Mouse (Mus musculus) E14TG2a.4 (cell line): ENCODE results near the gene Ift81.

Experiments used
- CTCF ChIP-seq: conservative IDR thresholded peaks from 2 replicates; pipeline ENCODE4 v1.5.1; 2014; ENCODE audit warnings: low read length
- NANOG ChIP-seq: IDR thresholded peaks from 2 replicates; pipeline ENCODE4 v1.6.1; 2014; ENCODE audit warnings: borderline replicate concordance, low read length, mixed read lengths
- POU5F1 ChIP-seq: IDR thresholded peaks from 2 replicates; pipeline ENCODE4 v1.6.1; 2014; ENCODE audit warnings: low read length, borderline replicate concordance

DNA sequence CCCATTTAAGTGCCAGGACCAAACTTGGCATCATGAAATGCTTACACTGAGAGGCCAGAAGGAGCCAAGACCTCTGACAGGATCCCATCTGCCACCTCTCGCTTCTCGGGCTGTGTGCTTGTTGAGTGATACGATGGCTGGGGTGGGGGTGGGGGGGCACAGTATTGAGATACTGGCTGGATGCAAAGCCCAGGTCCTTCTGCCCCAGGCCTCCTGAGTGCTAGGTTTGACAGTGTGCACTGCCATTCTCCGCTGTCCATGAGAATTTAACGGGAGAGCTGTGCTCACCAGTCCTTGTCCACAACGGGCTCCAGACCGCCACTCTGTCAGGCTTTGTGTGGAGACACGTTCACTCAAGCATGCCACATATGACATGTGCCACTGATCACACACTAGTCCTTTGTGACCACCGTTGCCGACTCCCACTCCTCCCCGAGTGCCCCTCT lies 105.4 kb downstream of the Ift81 start:
- no peak for TF ChIP-seq CTCF
- TF ChIP-seq POU5F1: no peak
- TF ChIP-seq NANOG: no peak
